Mouse (Mus musculus): ENCODE data around the gene Syne2. TPM values are rescaled to one million over a fixed set of nuclear protein-coding genes. Genes with fewer than 3 reads are reported as not detected.

Gene Syne2
- polyA plus RNA-seq, 1 experiment: 12.5 TPM

GRCm38 (mm10) chr12:76054653-76055052 is 236.7 kb downstream of the Syne2 start:
- no peak overlapping the region for H3K4me3 ChIP-seq (replicated peaks; ENCODE audit: control insufficient read depth, low read depth, low read length)
- 77% methylated on average over 9 of the region's 9 CpGs for WGBS
- no peak overlapping the region for H3K27ac ChIP-seq (ENCODE audit: control insufficient read depth, insufficient read depth, low read depth, low read length, poor library complexity)
- no peaks in the 10 kb centered on the region for H3K4me1 ChIP-seq (ENCODE audit: control insufficient read depth, insufficient read depth, low read length)
- TF ChIP-seq POLR2A (IDR thresholded peaks at IDR 0.05; ENCODE audit: borderline replicate concordance, control insufficient read depth, low read depth, low read length) (no peak), CTCF (IDR thresholded peaks at IDR 0.05; ENCODE audit: control insufficient read depth, insufficient read depth, low read length) (no peak)

GRCm38 (mm10) chr12:76063001-76063400 is 245.1 kb downstream of the Syne2 start:
- H3K4me1 ChIP-seq (ENCODE audit: control insufficient read depth, insufficient read depth, low read length): no peaks in the 10 kb centered on the region
- H3K27ac ChIP-seq (ENCODE audit: control insufficient read depth, insufficient read depth, low read depth, low read length, poor library complexity): no peak overlapping the region
- no peak overlapping the region for H3K4me3 ChIP-seq (replicated peaks; ENCODE audit: control insufficient read depth, low read depth, low read length)
- WGBS: 76% methylated on average over 4 of the region's 4 CpGs
- TF ChIP-seq CTCF (IDR thresholded peaks at IDR 0.05; ENCODE audit: control insufficient read depth, insufficient read depth, low read length): no peak
- TF ChIP-seq POLR2A (IDR thresholded peaks at IDR 0.05; ENCODE audit: borderline replicate concordance, control insufficient read depth, low read depth, low read length): no peak

GRCm38 (mm10) chr12:76070386-76070785 is 252.5 kb downstream of the Syne2 start:
- 79% methylated on average over 5 of the region's 5 CpGs for WGBS
- no peak for TF ChIP-seq CTCF (IDR thresholded peaks at IDR 0.05; ENCODE audit: control insufficient read depth, insufficient read depth, low read length)
- no peak for TF ChIP-seq POLR2A (IDR thresholded peaks at IDR 0.05; ENCODE audit: borderline replicate concordance, control insufficient read depth, low read depth, low read length)
- Histone ChIP-seq H3K4me1 (ENCODE audit: control insufficient read depth, insufficient read depth, low read length) (no peaks in the 10 kb centered on the region), H3K27ac (ENCODE audit: control insufficient read depth, insufficient read depth, low read depth, low read length, poor library complexity) (no peak overlapping the region), H3K4me3 (replicated peaks; ENCODE audit: control insufficient read depth, low read depth, low read length) (no peak overlapping the region)

GRCm38 (mm10) chr12:76071935-76072849 is 254.3 kb downstream of the Syne2 start:
- Histone ChIP-seq H3K27ac (ENCODE audit: control insufficient read depth, insufficient read depth, low read depth, low read length, poor library complexity) (no peak overlapping the region), H3K4me1 (ENCODE audit: control insufficient read depth, insufficient read depth, low read length) (no peaks in the 10 kb centered on the region), H3K4me3 (replicated peaks; ENCODE audit: control insufficient read depth, low read depth, low read length) (no peak overlapping the region)
- WGBS: 85% methylated on average over 19 of the region's 19 CpGs
- TF ChIP-seq POLR2A (IDR thresholded peaks at IDR 0.05; ENCODE audit: borderline replicate concordance, control insufficient read depth, low read depth, low read length) (no peak), CTCF (IDR thresholded peaks at IDR 0.05; ENCODE audit: control insufficient read depth, insufficient read depth, low read length) (no peak)

GRCm38 (mm10) chr12:76073066-76073826 is 255.3 kb downstream of the Syne2 start:
- H3K4me1 ChIP-seq (ENCODE audit: control insufficient read depth, insufficient read depth, low read length): no peaks in the 10 kb centered on the region
- no peak for TF ChIP-seq POLR2A (IDR thresholded peaks at IDR 0.05; ENCODE audit: borderline replicate concordance, control insufficient read depth, low read depth, low read length)
- no peak for TF ChIP-seq CTCF (IDR thresholded peaks at IDR 0.05; ENCODE audit: control insufficient read depth, insufficient read depth, low read length)
- H3K4me3 ChIP-seq (replicated peaks; ENCODE audit: control insufficient read depth, low read depth, low read length): no peak overlapping the region
- no peak overlapping the region for H3K27ac ChIP-seq (ENCODE audit: control insufficient read depth, insufficient read depth, low read depth, low read length, poor library complexity)
- 68% methylated on average over 13 of the region's 13 CpGs for WGBS

- Histone ChIP-seq H3K27ac (ENCODE audit: control insufficient read depth, insufficient read depth, low read depth, low read length, poor library complexity) (no peak overlapping the region), H3K4me3 (replicated peaks; ENCODE audit: control insufficient read depth, low read depth, low read length) (no peak overlapping the region), H3K4me1 (ENCODE audit: control insufficient read depth, insufficient read depth, low read length) (no peaks in the 10 kb centered on the region)
- 77% methylated on average over 7 of the region's 7 CpGs for WGBS
- no peak for TF ChIP-seq CTCF (IDR thresholded peaks at IDR 0.05; ENCODE audit: control insufficient read depth, insufficient read depth, low read length)
Measured at GRCm38 (mm10) chr12:76073981-76074380, 256.0 kb downstream of the Syne2 start.

GRCm38 (mm10) chr12:76080876-76081556 is 263.1 kb downstream of the Syne2 start:
- H3K4me1 ChIP-seq (ENCODE audit: control insufficient read depth, insufficient read depth, low read length): no peaks in the 10 kb centered on the region
- no peak overlapping the region for H3K27ac ChIP-seq (ENCODE audit: control insufficient read depth, insufficient read depth, low read depth, low read length, poor library complexity)
- no peak for TF ChIP-seq POLR2A (IDR thresholded peaks at IDR 0.05; ENCODE audit: borderline replicate concordance, control insufficient read depth, low read depth, low read length)
- H3K4me3 ChIP-seq (replicated peaks; ENCODE audit: control insufficient read depth, low read depth, low read length): no peak overlapping the region
- WGBS: 75% methylated on average over 14 of the region's 14 CpGs
